Mouse (Mus musculus) urinary bladder, postnatal 10 days (tissue): Measurements from ENCODE around the gene Kcnk2.
"Not testable (repeated sequence)": the region's sequence is repeated elsewhere in the genome, so short reads cannot be mapped to it uniquely, and the experiment has no call there.

Experiments
- DNase-seq: peaks from one replicate; pipeline ENCODE4 v3.0.0; 2022; ENCODE audit warnings: low spot score

The Kcnk2 gene

GRCm38 (mm10) chr1:189343301-189344251, 58.5 kb downstream of the Kcnk2 start:
- DNase-seq, result no peak

DNA sequence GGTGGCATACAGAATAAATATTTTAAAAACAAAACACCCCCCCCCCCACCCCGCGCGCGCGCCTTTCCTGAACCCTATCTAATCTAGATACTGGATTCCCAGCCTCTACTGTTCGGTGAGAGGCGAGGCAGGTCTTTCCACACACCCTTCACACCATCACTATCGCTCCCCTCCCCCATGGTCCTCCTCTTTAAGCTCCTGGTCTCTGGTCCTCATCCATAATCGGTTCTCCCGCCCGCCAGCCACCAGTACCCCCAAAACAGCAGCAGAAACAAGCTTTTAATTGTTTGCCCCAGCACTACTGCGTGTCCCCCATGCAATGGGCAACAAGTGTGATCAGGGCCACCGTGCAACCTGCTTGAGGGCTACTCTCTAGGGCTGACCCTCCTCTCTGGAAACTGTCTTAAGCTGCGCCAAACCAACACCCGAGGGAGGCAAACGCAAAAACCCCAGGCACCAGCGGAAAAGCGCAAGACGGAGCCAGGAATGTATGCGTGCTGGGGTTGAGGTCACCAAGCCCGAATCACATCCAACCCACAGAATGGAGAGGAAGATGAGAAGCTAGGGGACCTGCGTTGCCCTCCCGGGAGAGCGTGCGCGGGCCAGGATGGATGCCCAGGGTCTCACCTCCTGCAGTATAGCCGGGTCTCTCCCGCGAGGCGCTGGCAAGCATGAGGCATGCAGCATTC, 59.5 kb downstream of the Kcnk2 start:
- DNase-seq, result no peak

DNA sequence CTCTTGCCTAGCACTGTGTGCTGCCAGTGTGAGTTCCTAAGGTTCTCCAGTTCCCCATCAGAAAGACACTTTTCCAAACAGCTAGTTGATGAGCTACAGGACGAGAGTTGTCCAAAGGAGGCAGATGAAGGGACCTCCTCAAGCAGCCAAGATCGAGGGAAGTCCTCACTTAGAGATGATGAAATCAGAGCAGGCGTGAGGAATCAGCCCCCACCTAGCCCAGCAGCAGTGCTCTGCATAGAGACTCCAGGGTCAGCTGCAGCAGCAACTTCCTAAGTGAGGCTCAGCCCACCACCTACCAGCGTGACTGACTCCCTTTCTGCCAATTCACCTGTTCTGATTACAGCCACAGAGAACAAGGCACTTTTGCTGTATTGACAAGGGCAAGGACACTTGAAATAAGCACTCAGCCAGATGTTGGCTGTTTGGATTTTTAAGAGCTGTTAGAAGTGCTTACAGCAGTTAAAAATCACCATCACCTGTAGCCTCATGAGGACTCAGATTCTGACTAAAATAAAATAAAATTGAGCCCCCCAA, 60.6 kb downstream of the Kcnk2 start:
- no peak for DNase-seq

DNA sequence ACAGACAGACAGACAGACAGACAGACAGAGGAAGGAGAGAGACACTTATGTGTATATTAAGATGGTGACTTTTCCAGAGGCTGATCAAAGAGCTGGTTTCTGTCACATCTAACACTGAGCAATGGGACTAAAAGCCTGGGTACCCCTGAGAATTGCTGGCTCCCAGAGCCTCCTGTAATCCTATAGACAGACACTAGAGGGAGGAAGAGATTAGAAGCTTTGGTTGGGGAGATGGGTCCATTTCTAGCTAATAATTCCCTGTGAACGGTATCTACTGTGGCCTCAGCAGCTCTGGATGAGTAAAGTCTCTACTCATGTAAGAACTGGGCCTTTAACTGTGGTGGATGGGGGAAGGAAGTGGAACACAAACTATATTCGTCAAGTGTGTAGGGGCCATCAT, 86.2 kb downstream of the Kcnk2 start:
- no peak for DNase-seq

- no peak for DNase-seq
Observed at GRCm38 (mm10) chr1:189314495-189314894, 87.6 kb downstream of the Kcnk2 start.

DNA sequence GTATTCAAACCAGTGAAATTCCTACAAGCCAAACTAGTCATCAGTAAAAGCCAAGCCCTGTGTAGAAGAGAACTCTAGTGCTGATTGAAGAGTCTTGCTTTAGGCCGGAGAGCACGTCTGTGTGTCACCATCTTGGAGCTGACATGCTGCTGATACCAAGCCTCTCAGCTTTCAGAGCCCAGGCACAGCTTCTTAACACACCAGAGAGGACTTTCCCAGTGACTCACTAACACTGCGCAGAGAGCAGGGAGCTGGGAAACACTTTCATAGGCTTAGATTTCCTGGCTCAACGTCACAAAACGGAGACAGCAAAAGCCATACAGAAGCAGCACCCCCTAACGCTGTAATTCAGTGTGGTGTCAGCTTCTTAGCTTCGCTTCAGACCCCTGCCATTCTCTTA, 88.3 kb downstream of the Kcnk2 start:
- DNase-seq, result no peak

DNA sequence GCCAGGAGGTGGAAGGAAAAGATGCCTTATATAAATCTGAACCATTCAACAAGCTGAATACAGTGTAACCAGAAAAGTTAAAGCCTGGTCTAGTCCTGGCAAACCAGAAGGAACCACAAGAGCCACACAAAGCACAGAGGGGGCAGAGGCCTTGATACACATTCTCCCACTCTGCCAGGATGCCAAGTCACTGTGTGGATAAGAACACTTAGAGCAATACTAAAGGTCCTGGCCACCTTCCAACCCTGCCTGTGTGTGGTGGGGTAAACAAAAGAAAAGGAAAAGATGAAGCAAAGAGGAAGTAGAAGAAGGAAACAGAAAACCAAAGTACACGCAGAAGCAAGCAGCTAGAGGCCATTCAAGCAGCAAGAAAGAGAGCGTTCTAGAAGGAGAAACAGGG, 91.9 kb downstream of the Kcnk2 start:
- DNase-seq, result no peak

GRCm38 (mm10) chr1:189304988-189305522, 97.0 kb downstream of the Kcnk2 start:
- no peak for DNase-seq

DNA sequence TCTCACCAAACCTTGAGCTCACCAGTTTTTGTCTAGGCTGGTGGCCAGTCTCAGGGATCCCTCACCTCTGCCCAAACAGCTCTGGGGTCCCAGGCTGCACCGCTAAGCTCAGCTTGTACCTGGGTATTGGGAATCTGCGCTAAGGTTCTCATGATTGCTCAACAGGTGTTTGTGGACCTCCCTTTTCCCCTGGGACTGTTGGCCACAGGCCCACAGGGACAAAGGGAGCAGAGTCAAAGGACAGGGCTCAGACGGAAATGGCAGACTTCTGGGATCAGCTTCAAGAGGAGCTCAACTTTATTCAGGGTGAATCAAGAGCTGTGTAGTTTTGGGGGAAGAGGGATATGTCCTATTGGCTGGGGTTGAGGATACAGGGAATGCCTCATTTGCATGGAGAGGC, 99.1 kb downstream of the Kcnk2 start:
- no peak for DNase-seq

- DNase-seq, result no peak
Observed at GRCm38 (mm10) chr1:189293679-189294406, 108.2 kb downstream of the Kcnk2 start.

DNA sequence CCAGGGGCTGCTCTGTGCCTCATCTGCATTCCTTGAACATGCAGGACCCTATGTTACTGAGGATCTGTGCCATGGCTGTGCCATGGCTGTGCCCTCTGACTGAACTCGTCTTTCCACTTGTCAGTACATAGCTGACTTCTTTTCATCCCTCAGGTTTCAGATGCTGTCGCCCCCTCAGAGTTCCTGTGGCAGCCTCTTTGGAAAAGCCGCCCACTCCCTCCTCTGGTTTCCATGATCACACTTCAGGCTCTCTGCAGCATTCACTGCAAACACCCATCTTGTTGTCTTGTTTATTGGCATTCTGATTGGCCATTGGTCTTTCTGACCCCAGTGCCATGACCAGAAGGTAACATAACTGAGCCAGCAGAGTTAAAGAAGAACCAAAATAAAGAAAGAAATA, 111.2 kb downstream of the Kcnk2 start:
- no peak for DNase-seq

DNA sequence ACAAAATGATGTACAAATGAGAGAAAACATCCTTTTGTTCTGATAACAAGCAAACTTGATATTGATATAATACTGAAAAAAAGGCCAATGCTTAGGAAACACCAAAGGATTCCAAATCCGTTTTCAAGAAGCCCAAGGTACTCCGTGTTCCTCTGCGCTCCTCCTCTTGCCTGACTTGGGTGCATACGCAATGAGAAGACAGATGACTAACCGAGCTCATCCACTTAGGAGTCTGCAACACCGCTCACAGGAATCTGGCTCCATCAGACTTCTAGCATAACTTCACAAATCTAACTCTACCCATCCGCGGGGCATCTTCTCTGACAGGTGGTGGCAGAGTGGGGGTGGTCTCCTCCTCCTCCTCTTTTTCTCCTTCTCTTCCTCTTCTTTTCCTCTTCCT, 113.1 kb downstream of the Kcnk2 start:
- DNase-seq, result no peak

- no peak for DNase-seq
Observed at GRCm38 (mm10) chr1:189272281-189272680, 129.8 kb downstream of the Kcnk2 start.

GRCm38 (mm10) chr1:189253631-189254030, 148.4 kb downstream of the Kcnk2 start:
- no peak for DNase-seq

DNA sequence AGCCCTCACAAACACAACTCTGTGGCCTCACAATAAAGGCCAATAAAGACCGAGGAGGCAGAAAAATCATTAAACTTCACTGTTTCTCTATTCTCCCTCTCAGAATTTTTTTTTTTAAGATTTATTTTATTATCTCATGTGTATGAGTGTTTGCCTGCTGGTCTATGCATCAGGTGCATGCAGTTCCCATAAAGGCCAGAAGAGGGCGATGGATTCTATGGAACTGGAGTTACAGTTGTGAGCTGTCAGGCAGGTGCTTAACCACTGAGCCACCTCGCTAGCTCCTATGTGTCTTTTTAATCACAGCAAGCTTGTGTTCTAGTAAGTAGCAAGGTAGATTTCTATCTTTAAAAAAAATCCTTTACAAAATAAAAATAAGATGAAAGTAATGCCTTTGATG, 148.9 kb downstream of the Kcnk2 start:
- DNase-seq, result no peak

DNA sequence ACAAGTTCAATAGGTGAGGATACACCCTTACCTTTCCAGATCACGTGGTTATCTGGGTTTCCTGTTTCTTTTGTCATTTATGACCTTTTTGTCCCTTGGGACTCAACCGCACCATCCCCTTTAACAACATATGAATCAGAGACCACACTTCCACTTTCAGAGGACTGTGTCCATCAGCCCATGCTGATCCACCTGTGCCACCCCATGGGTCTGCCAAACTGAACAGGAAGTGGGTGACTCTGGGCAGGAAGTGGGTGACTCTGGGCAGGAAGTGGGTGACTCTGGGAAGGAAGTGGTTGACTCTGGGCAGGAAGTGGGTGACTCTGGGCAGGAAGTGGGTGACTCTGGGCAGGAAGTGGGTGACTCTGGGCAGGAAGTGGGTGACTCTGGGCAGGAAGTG, 158.9 kb downstream of the Kcnk2 start:
- DNase-seq, result not testable (repeated sequence)

DNA sequence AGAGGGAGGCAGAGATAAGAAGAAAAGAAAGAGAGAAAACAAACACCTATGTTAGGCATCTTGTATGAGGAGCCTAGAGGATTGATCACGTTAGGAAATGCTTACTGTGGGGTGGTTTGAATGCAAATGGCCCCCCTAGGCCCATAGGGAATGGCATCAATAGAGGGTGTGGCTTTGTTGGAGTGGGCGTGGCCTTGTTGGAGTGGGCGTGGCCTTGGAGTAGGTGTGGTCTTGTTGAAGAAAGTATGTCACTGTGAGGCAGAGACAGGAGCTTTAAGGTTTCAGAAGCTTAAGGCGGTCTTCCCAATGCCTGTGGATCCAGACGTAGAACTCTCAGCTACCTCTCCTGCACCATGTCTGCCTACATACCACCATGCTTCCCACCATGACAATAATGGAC, 166.8 kb downstream of the Kcnk2 start:
- no peak for DNase-seq

- DNase-seq, result no peak
Observed at GRCm38 (mm10) chr1:189232829-189233228, 169.2 kb downstream of the Kcnk2 start.

DNA sequence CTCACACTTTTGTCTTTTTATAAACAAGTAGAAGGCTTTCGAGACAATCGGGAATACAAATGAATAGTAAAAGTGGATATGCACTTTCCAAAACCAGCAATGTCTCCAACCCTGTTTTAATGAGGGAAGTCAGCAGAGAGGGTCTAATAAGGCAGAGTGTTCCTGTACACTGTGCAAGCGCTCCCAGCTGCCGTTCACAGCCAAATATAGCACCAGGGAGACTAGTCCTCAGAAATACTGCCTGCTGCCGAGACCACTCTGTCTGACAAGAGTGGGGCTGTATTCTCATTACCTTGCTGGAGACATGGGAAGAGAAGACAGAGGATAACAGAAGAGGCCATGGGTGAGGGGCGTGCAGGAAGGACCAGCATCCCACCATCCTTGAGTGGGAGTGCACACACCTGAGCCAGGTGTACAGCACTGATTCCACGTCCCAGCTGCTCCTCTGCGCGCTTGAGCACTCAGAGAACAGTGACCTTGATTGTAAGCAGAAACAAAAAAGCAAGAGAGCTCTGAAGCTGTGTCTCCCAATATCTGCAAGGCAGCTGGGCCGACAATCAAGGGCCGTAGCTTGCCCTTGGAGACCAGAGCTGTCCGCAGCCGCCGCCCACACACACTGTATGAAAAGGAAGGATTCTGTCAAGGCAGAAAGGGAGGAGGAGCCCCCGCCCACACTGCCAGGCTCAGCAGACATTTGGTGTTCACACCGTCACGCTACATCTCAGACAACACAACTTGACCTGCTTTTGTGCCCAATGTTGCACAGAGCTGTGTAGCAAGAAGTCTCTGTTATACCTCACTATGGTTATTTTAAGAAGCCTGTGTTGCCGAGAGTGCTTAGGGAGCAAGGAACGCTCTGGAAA, 173.6 kb downstream of the Kcnk2 start:
- DNase-seq, result no peak

- DNase-seq, result no peak
Observed at GRCm38 (mm10) chr1:189227479-189227878, 174.6 kb downstream of the Kcnk2 start.

- no peak for DNase-seq
Observed at GRCm38 (mm10) chr1:189219051-189219450, 183.0 kb downstream of the Kcnk2 start.
